Mouse (Mus musculus) intestine, embryonic 15.5 days (tissue): Measurements from ENCODE around the gene Dapl1. TPM values are rescaled to one million over a fixed set of nuclear protein-coding genes. Genes with fewer than 3 reads are reported as not detected.

ENCODE experiments used
- ATAC-seq: fragments of 200-750 bp; cut with Nextera tagmentation; 2 replicates; pipeline ENCODE4 v1.8.0; 2017; ENCODE audit warnings: moderate TSS enrichment, moderate library complexity
- H3K27ac ChIP-seq: fragments of 300-500 bp; sonication (generic); 2 replicates; pipeline ENCODE4 v1.5.1; 2015; ENCODE audit warnings: mild to moderate bottlenecking, inconsistent platforms
- H3K27me3 ChIP-seq: fragments of 300-500 bp; sonication (generic); replicated peaks from 2 replicates; pipeline ENCODE4 v1.6.1; 2015; ENCODE audit warnings: inconsistent platforms
- H3K36me3 ChIP-seq: fragments of 300-500 bp; sonication (generic); 2 replicates; pipeline ENCODE4 v1.6.1; 2015; ENCODE audit warnings: inconsistent platforms
- H3K4me1 ChIP-seq: fragments of 300-500 bp; sonication (generic); replicated peaks from 2 replicates; pipeline ENCODE4 v1.6.1; 2015; ENCODE audit warnings: inconsistent platforms
- H3K4me2 ChIP-seq: fragments of 300-500 bp; sonication (generic); replicated peaks from 2 replicates; pipeline ENCODE4 v1.6.1; 2015; ENCODE audit warnings: mild to moderate bottlenecking, inconsistent platforms
- H3K4me3 ChIP-seq: fragments of 300-500 bp; sonication (generic); replicated peaks from 2 replicates; pipeline ENCODE4 v1.5.1; 2015; ENCODE audit warnings: inconsistent platforms
- H3K9ac ChIP-seq: fragments of 300-500 bp; sonication (generic); 2 replicates; pipeline ENCODE4 v1.6.1; 2015; ENCODE audit warnings: inconsistent platforms
- H3K9me3 ChIP-seq: fragments of 300-500 bp; sonication (generic); 2 replicates; pipeline ENCODE4 v1.6.1; 2016; ENCODE audit warnings: inconsistent platforms
- WGBS: fragments of 180-500 bp; shearing (Covaris S2); methylation state at CpG from one replicate; pipeline ENCODE4 v1.1.7; 2015; 5-methylcytosine and 5-hydroxymethylcytosine counted together
- polyA plus RNA-seq: library from polyadenylated mRNA; unstranded; fragments of >200 nt; fragmentation: Nextera tagmentation; extraction: Ambion mirVana; gene quantifications from 2 replicates; pipeline ENCODE4 v1.2.1, GENCODE M21; 2015

Gene Dapl1
- polyA plus RNA-seq, 1 experiment from 2014 or later, result 0.28 TPM

- 68% methylated on average over 6 of the region's 6 CpGs for WGBS
- ATAC-seq, result no peak
- Histone ChIP-seq H3K27ac (no peak overlapping the region), H3K9me3 (no peaks in the 10 kb centered on the region), H3K9ac (no peak overlapping the region), H3K4me3 (no peak overlapping the region), H3K4me2 (no peak overlapping the region), H3K4me1 (0 out of 2 replicates have a peak, but pooled peaks cover 2% of the 10 kb centered on the region), H3K36me3 (no peaks in the 10 kb centered on the region), H3K27me3 (no peaks in the 10 kb centered on the region)
Observed at GRCm38 (mm10) chr2:59486196-59486845, 1.9 kb downstream of the Dapl1 start.

GRCm38 (mm10) chr2:59488235-59488634, 3.8 kb downstream of the Dapl1 start:
- Histone ChIP-seq H3K4me3 (no peak overlapping the region), H3K27ac (no peak overlapping the region), H3K4me1 (0 out of 2 replicates have a peak, but pooled peaks cover 2% of the 10 kb centered on the region), H3K36me3 (no peaks in the 10 kb centered on the region), H3K9ac (no peak overlapping the region), H3K9me3 (no peaks in the 10 kb centered on the region), H3K4me2 (no peak overlapping the region), H3K27me3 (no peaks in the 10 kb centered on the region)
- WGBS, result 71% methylated on average over 2 of the region's 2 CpGs
- ATAC-seq, result no peak

GRCm38 (mm10) chr2:59490353-59490752, 5.9 kb downstream of the Dapl1 start:
- H3K4me2 ChIP-seq, result no peak overlapping the region

GRCm38 (mm10) chr2:59493445-59494085, 9.1 kb downstream of the Dapl1 start:
- Histone ChIP-seq H3K27me3 (no peaks in the 10 kb centered on the region), H3K36me3 (no peaks in the 10 kb centered on the region), H3K4me2 (no peak overlapping the region), H3K4me3 (no peak overlapping the region), H3K27ac (no peak overlapping the region), H3K9ac (no peak overlapping the region), H3K9me3 (no peaks in the 10 kb centered on the region), H3K4me1 (no peaks in the 10 kb centered on the region)
- WGBS, result 43% methylated on average over 13 of the region's 13 CpGs
- ATAC-seq, result no peak

More at GRCm38 (mm10) chr2:59490353-59490752, 5.9 kb downstream of the Dapl1 start:
- H3K36me3 ChIP-seq, result no peaks in the 10 kb centered on the region
- H3K27me3 ChIP-seq, result no peaks in the 10 kb centered on the region
- H3K9ac ChIP-seq, result no peak overlapping the region
- no peaks in the 10 kb centered on the region for H3K9me3 ChIP-seq
- no peak overlapping the region for H3K4me3 ChIP-seq
- WGBS, result 77% methylated on average over 7 of the region's 7 CpGs
- no peak for ATAC-seq
- no peaks in the 10 kb centered on the region for H3K4me1 ChIP-seq
- H3K27ac ChIP-seq, result no peak overlapping the region

- Histone ChIP-seq H3K36me3 (no peaks in the 10 kb centered on the region), H3K4me2 (no peak overlapping the region), H3K27me3 (no peaks in the 10 kb centered on the region), H3K4me3 (no peak overlapping the region), H3K9me3 (no peaks in the 10 kb centered on the region), H3K27ac (no peak overlapping the region), H3K4me1 (no peaks in the 10 kb centered on the region), H3K9ac (no peak overlapping the region)
- WGBS, result 88% methylated on average over 8 of the region's 8 CpGs
- ATAC-seq, result no peak
Observed at GRCm38 (mm10) chr2:59499146-59499545, 14.7 kb downstream of the Dapl1 start.

GRCm38 (mm10) chr2:59499717-59500116, 15.3 kb downstream of the Dapl1 start:
- Histone ChIP-seq H3K4me2 (no peak overlapping the region), H3K27ac (no peak overlapping the region), H3K9ac (no peak overlapping the region), H3K36me3 (no peaks in the 10 kb centered on the region), H3K27me3 (no peaks in the 10 kb centered on the region), H3K9me3 (no peaks in the 10 kb centered on the region), H3K4me3 (no peak overlapping the region), H3K4me1 (no peaks in the 10 kb centered on the region)
- 86% methylated on average over 2 of the region's 2 CpGs for WGBS
- ATAC-seq, result no peak

- no peaks in the 10 kb centered on the region for H3K27me3 ChIP-seq
- H3K4me2 ChIP-seq, result no peak overlapping the region
- no peak overlapping the region for H3K4me3 ChIP-seq
- no peak overlapping the region for H3K27ac ChIP-seq
- no peak for ATAC-seq
- WGBS, result 44% methylated on average over 4 of the region's 4 CpGs
- no peaks in the 10 kb centered on the region; the same call in 1 of the 2 replicates for H3K4me1 ChIP-seq
- no peaks in the 10 kb centered on the region for H3K36me3 ChIP-seq
- H3K9me3 ChIP-seq, result no peaks in the 10 kb centered on the region
- H3K9ac ChIP-seq, result no peak overlapping the region
Observed at GRCm38 (mm10) chr2:59509061-59509460, 24.6 kb downstream of the Dapl1 start.

- ATAC-seq, result no peak
- Histone ChIP-seq H3K4me3 (no peak overlapping the region), H3K36me3 (no peaks in the 10 kb centered on the region), H3K27ac (no peak overlapping the region), H3K27me3 (no peaks in the 10 kb centered on the region), H3K4me2 (no peak overlapping the region), H3K9ac (no peak overlapping the region), H3K4me1 (no peaks in the 10 kb centered on the region; the same call in 1 of the 2 replicates), H3K9me3 (no peaks in the 10 kb centered on the region)
- WGBS, result 43% methylated on average over 9 of the region's 9 CpGs
Observed at GRCm38 (mm10) chr2:59510416-59510815, 26.0 kb downstream of the Dapl1 start.

- Histone ChIP-seq H3K4me1 (no peaks in the 10 kb centered on the region; the same call in 1 of the 2 replicates), H3K9ac (no peak overlapping the region), H3K27ac (no peak overlapping the region), H3K9me3 (no peaks in the 10 kb centered on the region), H3K4me3 (no peak overlapping the region), H3K27me3 (no peaks in the 10 kb centered on the region), H3K4me2 (no peak overlapping the region), H3K36me3 (no peaks in the 10 kb centered on the region)
- ATAC-seq, result no peak
- 63% methylated on average over 6 of the region's 6 CpGs for WGBS
Observed at GRCm38 (mm10) chr2:59510882-59511281, 26.4 kb downstream of the Dapl1 start.

GRCm38 (mm10) chr2:59520663-59521062, 36.2 kb downstream of the Dapl1 start:
- WGBS, result 93% methylated on average over 10 of the region's 10 CpGs
- Histone ChIP-seq H3K4me1 (peaks cover 12% of the 10 kb centered on the region; the same call in 1 of the 2 replicates), H3K9ac (no peak overlapping the region), H3K4me3 (no peak overlapping the region), H3K27ac (no peak overlapping the region), H3K27me3 (no peaks in the 10 kb centered on the region), H3K36me3 (no peaks in the 10 kb centered on the region), H3K4me2 (no peak overlapping the region), H3K9me3 (no peaks in the 10 kb centered on the region)
- ATAC-seq, result no peak

GRCm38 (mm10) chr2:59522079-59522684, 37.7 kb downstream of the Dapl1 start:
- Histone ChIP-seq H3K9me3 (no peaks in the 10 kb centered on the region), H3K4me2 (peak overlapping the region; percentile 46), H3K36me3 (no peaks in the 10 kb centered on the region), H3K4me3 (no peak overlapping the region), H3K27me3 (no peaks in the 10 kb centered on the region), H3K9ac (peak overlapping the region; percentile 39), H3K4me1 (peaks cover 12% of the 10 kb centered on the region; the same call in 1 of the 2 replicates), H3K27ac (no peak overlapping the region)
- peak; percentile 66 for ATAC-seq
- WGBS, result 12% methylated on average over 19 of the region's 19 CpGs

- no peaks in the 10 kb centered on the region for H3K27me3 ChIP-seq
- 85% methylated on average over 3 of the region's 3 CpGs for WGBS
- H3K9me3 ChIP-seq, result no peaks in the 10 kb centered on the region
- ATAC-seq, result no peak
- no peaks in the 10 kb centered on the region for H3K36me3 ChIP-seq
- H3K9ac ChIP-seq, result no peak overlapping the region
- H3K4me3 ChIP-seq, result no peak overlapping the region
- H3K27ac ChIP-seq, result no peak overlapping the region
- H3K4me1 ChIP-seq, result peaks cover 12% of the 10 kb centered on the region; the same call in 1 of the 2 replicates
- H3K4me2 ChIP-seq, result no peak overlapping the region
Observed at GRCm38 (mm10) chr2:59523526-59523925, 39.1 kb downstream of the Dapl1 start.
